In the genomic region with DNA sequence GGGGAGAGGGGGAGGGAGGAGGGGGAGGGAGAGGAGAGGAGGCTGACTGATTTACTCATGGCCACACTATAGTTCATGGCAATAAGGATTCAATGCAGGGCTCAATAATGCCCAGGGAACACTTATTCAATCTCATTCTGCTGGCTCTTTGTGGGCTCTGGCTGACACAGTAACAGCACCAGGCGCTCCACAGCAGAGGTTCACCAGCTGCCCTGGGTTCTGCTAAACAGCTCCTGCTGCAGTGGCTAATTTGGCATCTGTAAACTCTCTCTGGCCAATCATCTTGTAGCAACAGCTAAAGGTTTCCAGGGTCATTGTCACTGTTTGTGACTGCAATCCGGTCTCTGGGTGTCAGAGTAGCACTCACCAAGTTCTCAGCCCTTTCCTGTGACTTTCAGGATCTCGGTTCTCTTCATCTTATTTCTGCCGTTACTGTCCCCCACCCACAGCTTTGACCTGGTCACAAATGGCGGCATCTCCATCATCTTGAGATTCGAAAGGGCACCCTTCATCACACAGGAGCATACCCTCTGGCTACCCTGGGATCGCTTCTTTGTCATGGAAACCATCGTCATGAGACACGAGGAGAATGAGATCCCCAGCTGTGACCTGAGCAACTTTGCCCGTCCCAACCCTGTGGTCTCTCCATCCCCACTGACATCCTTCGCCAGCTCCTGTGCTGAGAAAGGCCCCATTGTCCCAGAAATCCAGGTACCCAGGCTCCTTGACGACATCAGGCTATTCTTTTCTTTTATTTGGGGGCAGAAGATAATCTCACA, we compare ENCODE assay signal across 15 mouse cellular contexts.
DNase-seq lines count a peak whose midpoint lies in the region; ATAC-seq and TF ChIP-seq lines count a peak whose summit lies in the region.
"Had no signal": no experiment of that assay in that cellular context is flagged by ENCODE, and none has a peak within 500 bp of the region (broad histone marks: within the 10 kb centered on the region; RNA-seq: fewer than 3 reads in every experiment).

No protein-coding gene starts in this region.

- peak overlapping the region; percentile 73 for H3K27ac ChIP-seq in lung, embryonic 16.5 days (ENCODE audit: low read length)
- peak overlapping the region; percentile 6; the same call in 1 of the 2 replicates for H3K27ac ChIP-seq in hindbrain, embryonic 13.5 days
- peak overlapping the region; percentile 59; the same call in 1 of the 2 replicates for H3K27ac ChIP-seq in neural tube, embryonic 13.5 days (replicated peaks)
- no peak overlapping the region for H3K27ac ChIP-seq in kidney, embryonic 14.5 days (ENCODE audit: low read depth, low read length)
- H3K27ac ChIP-seq: limb, embryonic 15.5 days had no signal

- peak; percentile 26 for DNase-seq in embryo, embryonic 10 days (ENCODE audit: low spot score)
- no peak for DNase-seq in embryo, embryonic 10.5 days (ENCODE audit: low spot score)
- DNase-seq in lung, adult 2 months = no peak
- DNase-seq in spleen, postnatal 4 days (ENCODE audit: low spot score in 2 of 2) = no peak
- DNase-seq: cerebellum, adult 9-10 months; heart, adult 11 months; heart, postnatal 36 days; kidney, postnatal 10 days; layer of hippocampus, postnatal 36 days; thymus, adult 18-20 months had no signal

- peaks cover 22% of the 10 kb centered on the region for H3K4me1 ChIP-seq in lung, embryonic 16.5 days (replicated peaks; ENCODE audit: control insufficient read depth, insufficient read depth, low read length)
- H3K4me1 ChIP-seq in lung, adult 2 months (ENCODE audit: control insufficient read depth, insufficient read depth, low read length) = no peaks in the 10 kb centered on the region
- H3K4me1 ChIP-seq in hindbrain, embryonic 13.5 days (replicated peaks) = peaks cover 22% of the 10 kb centered on the region
- peaks cover 29% of the 10 kb centered on the region for H3K4me1 ChIP-seq in neural tube, embryonic 13.5 days (replicated peaks)
- peaks cover 5% of the 10 kb centered on the region; the same call in 1 of the 2 replicates for H3K4me1 ChIP-seq in kidney, embryonic 14.5 days (ENCODE audit: control insufficient read depth, insufficient read depth, low read length)

- no peak overlapping the region for H3K4me2 ChIP-seq in lung, embryonic 16.5 days (ENCODE audit: low read depth, low read length)
- no peak overlapping the region for H3K4me2 ChIP-seq in hindbrain, embryonic 13.5 days
- H3K4me2 ChIP-seq in neural tube, embryonic 13.5 days = no peak overlapping the region
- H3K4me2 ChIP-seq in kidney, embryonic 14.5 days (replicated peaks; ENCODE audit: low read depth, low read length) = no peak overlapping the region
- H3K4me2 ChIP-seq: limb, embryonic 15.5 days had no signal

- 42% methylated on average over 12 of the region's 12 CpGs for WGBS in lung, embryonic 16.5 days
- WGBS in lung, adult 2 months = 78% methylated on average over 12 of the region's 12 CpGs
- WGBS in hindbrain, embryonic 13.5 days = 36% methylated on average over 12 of the region's 12 CpGs
- WGBS in neural tube, embryonic 13.5 days = 25% methylated on average over 12 of the region's 12 CpGs
- WGBS in kidney, embryonic 14.5 days = 72% methylated on average over 12 of the region's 12 CpGs

- no peak overlapping the region for H3K9ac ChIP-seq in lung, embryonic 16.5 days (ENCODE audit: low read length)
- no peak overlapping the region for H3K9ac ChIP-seq in hindbrain, embryonic 13.5 days
- no peak overlapping the region for H3K9ac ChIP-seq in neural tube, embryonic 13.5 days
- H3K9ac ChIP-seq in kidney, embryonic 14.5 days (ENCODE audit: low read depth, low read length) = no peak overlapping the region
- H3K9ac ChIP-seq: limb, embryonic 15.5 days had no signal

- H3K36me3 ChIP-seq in lung, embryonic 16.5 days (ENCODE audit: control insufficient read depth, insufficient read depth, low read length) = no peaks in the 10 kb centered on the region
- H3K36me3 ChIP-seq in hindbrain, embryonic 13.5 days = peaks cover 17% of the 10 kb centered on the region
- H3K36me3 ChIP-seq in neural tube, embryonic 13.5 days = peaks cover 20% of the 10 kb centered on the region
- H3K36me3 ChIP-seq in kidney, embryonic 14.5 days (ENCODE audit: control insufficient read depth, insufficient read depth, low read length) = peaks cover 11% of the 10 kb centered on the region; the same call in 1 of the 2 replicates

- TF ChIP-seq CTCF in lung, adult 2 months (IDR thresholded peaks at IDR 0.05; ENCODE audit: insufficient read depth, low read length) = no peak

- peak; percentile 58 for ATAC-seq in lung, embryonic 16.5 days (ENCODE audit: low read depth)
- peak; percentile 44 for ATAC-seq in hindbrain, embryonic 13.5 days (ENCODE audit: low FRiP score)
- peak; percentile 46; the same call in 1 of the 2 replicates for ATAC-seq in neural tube, embryonic 13.5 days (ENCODE audit: low read depth)
- no peak for ATAC-seq in kidney, embryonic 14.5 days (ENCODE audit: low FRiP score, low TSS enrichment)

- no peaks in the 10 kb centered on the region for H3K9me3 ChIP-seq in lung, embryonic 16.5 days (ENCODE audit: control insufficient read depth, low read length)
- H3K9me3 ChIP-seq in hindbrain, embryonic 13.5 days = no peaks in the 10 kb centered on the region
- no peaks in the 10 kb centered on the region for H3K9me3 ChIP-seq in neural tube, embryonic 13.5 days
- H3K9me3 ChIP-seq in kidney, embryonic 14.5 days (ENCODE audit: control insufficient read depth, low read length) = no peaks in the 10 kb centered on the region
- H3K9me3 ChIP-seq: limb, embryonic 15.5 days had no signal

- H3K4me3 ChIP-seq in lung, embryonic 16.5 days (ENCODE audit: low read length) = no peak overlapping the region
- H3K4me3 ChIP-seq in lung, adult 2 months (replicated peaks; ENCODE audit: extremely low read depth, low read depth, low read length) = no peak overlapping the region
- no peak overlapping the region for H3K4me3 ChIP-seq in hindbrain, embryonic 13.5 days
- no peak overlapping the region for H3K4me3 ChIP-seq in neural tube, embryonic 13.5 days
- H3K4me3 ChIP-seq in kidney, embryonic 14.5 days (ENCODE audit: low read length) = no peak overlapping the region
- H3K4me3 ChIP-seq: limb, embryonic 15.5 days had no signal

- no peak for TF ChIP-seq POLR2A in lung, adult 2 months (IDR thresholded peaks at IDR 0.05; ENCODE audit: borderline replicate concordance, extremely low read depth, low read depth, low read length)

- no peaks in the 10 kb centered on the region for H3K27me3 ChIP-seq in lung, embryonic 16.5 days (ENCODE audit: control insufficient read depth, insufficient read depth, low read depth, low read length)
- H3K27me3 ChIP-seq in hindbrain, embryonic 13.5 days = no peaks in the 10 kb centered on the region
- H3K27me3 ChIP-seq in neural tube, embryonic 13.5 days = no peaks in the 10 kb centered on the region
- H3K27me3 ChIP-seq in kidney, embryonic 14.5 days (ENCODE audit: control insufficient read depth, insufficient read depth, low read length) = no peaks in the 10 kb centered on the region
- H3K27me3 ChIP-seq: limb, embryonic 15.5 days had no signal
